ENCODE assay signal across 8 mouse cellular contexts in the genomic region with DNA sequence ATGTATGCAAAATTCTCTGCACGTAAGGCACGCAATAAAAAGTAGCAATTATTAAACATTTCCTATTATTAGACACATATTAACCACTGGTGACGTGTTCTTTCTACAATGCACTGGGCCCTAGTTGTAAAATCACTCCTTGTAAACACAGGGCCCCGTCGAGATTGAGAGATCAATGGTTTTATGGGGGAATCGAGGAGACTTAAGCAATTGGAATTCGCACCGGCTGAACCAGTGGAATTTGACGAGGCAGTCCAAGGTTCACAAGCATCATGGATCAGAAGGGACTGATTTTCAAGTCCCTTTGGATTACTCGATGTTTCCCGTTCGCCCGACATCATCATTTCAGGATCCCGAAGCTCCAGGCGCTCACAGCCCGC. TPM values are rescaled to one million over a fixed set of nuclear protein-coding genes. Genes with fewer than 3 reads are reported as not detected.
DNase-seq lines count a peak whose midpoint lies in the region; ATAC-seq and TF ChIP-seq lines count a peak whose summit lies in the region.

No protein-coding gene starts in this region.

- H3K27me3 ChIP-seq in lung, embryonic 14.5 days (ENCODE audit: insufficient read depth, low read length): no peaks in the 10 kb centered on the region
- H3K27me3 ChIP-seq in neural tube, embryonic 14.5 days (ENCODE audit: control insufficient read depth, insufficient read depth, low read length): no peaks in the 10 kb centered on the region

- H3K4me2 ChIP-seq in lung, embryonic 14.5 days: peak overlapping the region; percentile 62
- H3K4me2 ChIP-seq in neural tube, embryonic 14.5 days (ENCODE audit: low read depth, low read length): peak overlapping the region; percentile 85

- H3K4me3 ChIP-seq in lung, embryonic 14.5 days (ENCODE audit: low read depth, low read length): peak overlapping the region; percentile 86
- peak overlapping the region; percentile 88 for H3K4me3 ChIP-seq in embryonic fibroblast, embryonic 13.5 days (ENCODE audit: insufficient read depth, low read length)
- H3K4me3 ChIP-seq in neural tube, embryonic 14.5 days (ENCODE audit: low read depth, low read length): peak overlapping the region; percentile 73

- peaks cover 12% of the 10 kb centered on the region; the same call in 1 of the 2 replicates for H3K4me1 ChIP-seq in lung, embryonic 14.5 days (ENCODE audit: insufficient read depth)
- H3K4me1 ChIP-seq in embryonic fibroblast, embryonic 13.5 days (ENCODE audit: control insufficient read depth, insufficient read depth, low read length): peaks cover 2% of the 10 kb centered on the region; the same call in 1 of the 2 replicates
- peaks cover 23% of the 10 kb centered on the region for H3K4me1 ChIP-seq in neural tube, embryonic 14.5 days (ENCODE audit: control insufficient read depth, insufficient read depth, low read length)

- WGBS in lung, embryonic 14.5 days: 45% methylated on average over 16 of the region's 16 CpGs
- 9% methylated on average over 16 of the region's 16 CpGs for whole genome bisulfite sequencing in large intestine, adult 2 months
- WGBS in neural tube, embryonic 14.5 days: 37% methylated on average over 16 of the region's 16 CpGs

- H3K36me3 ChIP-seq in lung, embryonic 14.5 days (ENCODE audit: insufficient read depth): no peaks in the 10 kb centered on the region
- H3K36me3 ChIP-seq in neural tube, embryonic 14.5 days (ENCODE audit: control insufficient read depth, insufficient read depth, low read length): no peaks in the 10 kb centered on the region

- H3K27ac ChIP-seq in lung, embryonic 14.5 days (ENCODE audit: low read depth): peak overlapping the region; percentile 42; the same call in 1 of the 2 replicates
- peak overlapping the region; percentile 46 for H3K27ac ChIP-seq in embryonic fibroblast, embryonic 13.5 days (ENCODE audit: insufficient read depth, low read length)
- peak overlapping the region; percentile 89 for H3K27ac ChIP-seq in neural tube, embryonic 14.5 days (ENCODE audit: low read depth, low read length)

- no peak for TF ChIP-seq POLR2A in embryonic fibroblast, embryonic 13.5 days (IDR thresholded peaks at IDR 0.05; ENCODE audit: low read depth, low read length)

- no peak for TF ChIP-seq CTCF in lung, embryonic 14.5 days (IDR thresholded peaks at IDR 0.05; ENCODE audit: low read depth)
- TF ChIP-seq CTCF in embryonic fibroblast, embryonic 13.5 days (IDR thresholded peaks at IDR 0.05; ENCODE audit: borderline replicate concordance, insufficient read depth, low read length): no peak

- ATAC-seq in lung, embryonic 14.5 days (ENCODE audit: insufficient read depth): no peak; the same call in 1 of the 2 replicates
- no peak for ATAC-seq in neural tube, embryonic 14.5 days (ENCODE audit: low read depth)

- no peak for DNase-seq in lung, embryonic 14.5 days
- no peak for DNase-seq in lung, postnatal 14 days
- DNase-seq in large intestine, adult 2 months (ENCODE audit: low read depth, low spot score): peak; percentile 59
- DNase-seq in cerebellum, adult 9-11 months: no peak
- DNase-seq in urinary bladder, postnatal 14 days (ENCODE audit: low spot score): no peak
- DNase-seq in ovary, postnatal 36 days (ENCODE audit: low spot score): no peak

- H3K9ac ChIP-seq in lung, embryonic 14.5 days: peak overlapping the region; percentile 64
- H3K9ac ChIP-seq in neural tube, embryonic 14.5 days (replicated peaks; ENCODE audit: low read depth, low read length): peak overlapping the region; percentile 70

- H3K9me3 ChIP-seq in lung, embryonic 14.5 days (ENCODE audit: low read depth, low read length): no peaks in the 10 kb centered on the region; the same call in 1 of the 2 replicates
- no peaks in the 10 kb centered on the region for H3K9me3 ChIP-seq in neural tube, embryonic 14.5 days (ENCODE audit: control insufficient read depth, low read length)

RNA-seq across cellular contexts. Expression of a gene that starts 0.5 kb away (rescaled TPM):
- polyA plus RNA-seq in lung, embryonic 14.5 days (2014; fragmentation: Nextera tagmentation; extraction: Ambion mirVana): 18.9 and 19.2 TPM in 2 replicates
- polyA plus RNA-seq in embryonic fibroblast, embryonic 13.5 days (2011; ENCODE audit: insufficient read length, low read depth, missing spikeins): 62.4 and 65.2 TPM in 2 replicates
- polyA plus RNA-seq in large intestine, adult 2 months (2012; rRNA removed): 44.8 and 103 TPM in 2 replicates
- polyA plus RNA-seq in neural tube, embryonic 14.5 days (2014; fragmentation: Nextera tagmentation; extraction: Ambion mirVana): 41.5 and 45.3 TPM in 2 replicates

RNA-seq across cellular contexts. Expression of a gene that starts 26.4 kb away (rescaled TPM):
- polyA plus RNA-seq in lung, embryonic 14.5 days (2014; fragmentation: Nextera tagmentation; extraction: Ambion mirVana): 0.11 and 0.20 TPM in 2 replicates
- polyA plus RNA-seq in embryonic fibroblast, embryonic 13.5 days (2011; ENCODE audit: insufficient read length, low read depth, missing spikeins): not detected in 2 replicates
- polyA plus RNA-seq in large intestine, adult 2 months (2012; rRNA removed): 0.16 TPM in 1 of 2 replicates, not detected in the other
- polyA plus RNA-seq in neural tube, embryonic 14.5 days (2014; fragmentation: Nextera tagmentation; extraction: Ambion mirVana): not detected in 2 replicates

RNA-seq across cellular contexts. Expression of a gene that starts 49.3 kb away (rescaled TPM):
- polyA plus RNA-seq in lung, embryonic 14.5 days (2014; fragmentation: Nextera tagmentation; extraction: Ambion mirVana): 0.46 and 0.51 TPM in 2 replicates
- polyA plus RNA-seq in embryonic fibroblast, embryonic 13.5 days (2011; ENCODE audit: insufficient read length, low read depth, missing spikeins): not detected in 2 replicates
- 0.36 and 0.48 TPM in 2 replicates for polyA plus RNA-seq in large intestine, adult 2 months (2012; rRNA removed)
- 3.3 and 3.7 TPM in 2 replicates for polyA plus RNA-seq in neural tube, embryonic 14.5 days (2014; fragmentation: Nextera tagmentation; extraction: Ambion mirVana)
